Mouse (Mus musculus) macrophage (primary cell): ENCODE results near the gene Mov10l1. TPM values are rescaled to one million over a fixed set of nuclear protein-coding genes. Genes with fewer than 3 reads are reported as not detected.

Experiments used
- H3K27ac ChIP-seq: fragments of 350-480 bp; formaldehyde crosslinking; 2 replicates; pipeline ENCODE4 v1.9.0; 2021
- H3K36me3 ChIP-seq: fragments of 350-480 bp; formaldehyde crosslinking; 2 replicates; pipeline ENCODE4 v1.9.0; 2021; ENCODE audit errors: inconsistent target
- H3K4me3 ChIP-seq: fragments of 350-480 bp; formaldehyde crosslinking; 2 replicates; pipeline ENCODE4 v1.9.0; 2021; ENCODE audit errors: inconsistent target
- H3K79me2 ChIP-seq: fragments of 350-480 bp; formaldehyde crosslinking; 2 replicates; pipeline ENCODE4 v1.9.0; 2021; ENCODE audit errors: inconsistent target
- WGBS: methylation state at CpG from one replicate; pipeline ENCODE4 v1.1.7; 2026; ENCODE audit warnings: inconsistent platforms; ENCODE audit not compliant: missing documents; 5-methylcytosine and 5-hydroxymethylcytosine counted together
- polyA plus RNA-seq: library from polyadenylated mRNA; stranded (reverse); fragments of 250-400 nt; gene quantifications from 3 replicates; pipeline ENCODE4 v1.2.4, GENCODE M21; 2018; ENCODE audit warnings: inconsistent platforms

The Mov10l1 gene
- polyA plus RNA-seq, 1 experiment from 2014 or later, result not detected

- WGBS, result 2% methylated on average over 39 of the region's 59 CpGs
- peak overlapping the region; percentile 70 for H3K27ac ChIP-seq
- H3K4me3 ChIP-seq, result peak overlapping the region; percentile 60
- peaks cover 46% of the 10 kb centered on the region for H3K79me2 ChIP-seq
- H3K36me3 ChIP-seq, result no peaks in the 10 kb centered on the region
Observed at GRCm38 (mm10) chr15:89075478-89076147, 92.9 kb downstream of the Mov10l1 start.

- no peaks in the 10 kb centered on the region; the same call in 1 of the 2 replicates for H3K36me3 ChIP-seq
- under 1% methylated on average over 35 of the region's 39 CpGs for WGBS
- H3K4me3 ChIP-seq, result peak overlapping the region; percentile 89
- peaks cover 52% of the 10 kb centered on the region for H3K79me2 ChIP-seq
- H3K27ac ChIP-seq, result peak overlapping the region; percentile 69
Observed at GRCm38 (mm10) chr15:89076156-89076731, 93.5 kb downstream of the Mov10l1 start.

GRCm38 (mm10) chr15:89078208-89078836 lies 95.6 kb downstream of the Mov10l1 start:
- WGBS, result 3% methylated on average over 9 of the region's 9 CpGs
- Histone ChIP-seq H3K27ac (peak overlapping the region; percentile 69), H3K36me3 (peaks cover 18% of the 10 kb centered on the region)

GRCm38 (mm10) chr15:89083906-89084305 lies 101.2 kb downstream of the Mov10l1 start:
- Histone ChIP-seq H3K4me3 (no peak overlapping the region), H3K27ac (no peak overlapping the region), H3K79me2 (peaks cover 29% of the 10 kb centered on the region), H3K36me3 (peaks cover 50% of the 10 kb centered on the region)
- WGBS, result 100% methylated on average over 1 of the region's 1 CpGs

More at GRCm38 (mm10) chr15:89078208-89078836, 95.6 kb downstream of the Mov10l1 start:
- H3K4me3 ChIP-seq, result peak overlapping the region; percentile 89
- H3K79me2 ChIP-seq, result peaks cover 58% of the 10 kb centered on the region

DNA sequence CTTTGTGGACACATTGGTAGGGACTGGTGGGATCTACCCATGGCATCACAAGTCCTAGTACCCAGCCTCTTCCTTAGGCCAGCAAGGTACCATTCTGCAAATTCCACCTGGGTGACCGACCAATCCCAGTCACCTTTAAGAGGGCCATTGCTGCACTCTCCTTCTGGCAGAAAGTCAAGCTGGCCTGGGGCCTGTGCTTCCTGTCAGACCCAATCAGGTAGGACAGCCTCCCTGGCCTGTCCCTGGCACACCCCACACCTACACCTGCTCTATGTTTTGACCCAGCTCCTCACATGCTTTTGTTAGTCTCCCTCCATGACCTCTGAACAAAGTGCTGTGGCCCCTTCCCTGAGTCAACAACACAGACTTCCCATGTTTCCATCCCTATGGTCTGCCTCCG lies 102.1 kb downstream of the Mov10l1 start:
- 95% methylated on average over 2 of the region's 2 CpGs for WGBS
- Histone ChIP-seq H3K36me3 (peaks cover 50% of the 10 kb centered on the region), H3K27ac (no peak overlapping the region), H3K4me3 (no peak overlapping the region), H3K79me2 (peaks cover 23% of the 10 kb centered on the region)

- 1% methylated on average over 38 of the region's 38 CpGs for WGBS
- Histone ChIP-seq H3K79me2 (peaks cover 11% of the 10 kb centered on the region; the same call in 1 of the 2 replicates), H3K27ac (no peak within 1 kb of the TSS), H3K36me3 (peaks cover 41% of the 10 kb centered on the region), H3K4me3 (peak within 1 kb of the TSS; percentile 45)
Observed at GRCm38 (mm10) chr15:89088607-89089247, 106.0 kb downstream of the Mov10l1 start, which contains the start of gene Selenoo. Selenoo (plus strand) TSS chr15:89089084.

- Histone ChIP-seq H3K36me3 (peaks cover 41% of the 10 kb centered on the region), H3K4me3 (peak overlapping the region; percentile 45), H3K79me2 (peaks cover 11% of the 10 kb centered on the region; the same call in 1 of the 2 replicates), H3K27ac (no peak overlapping the region)
- 3% methylated on average over 62 of the region's 68 CpGs for WGBS
Observed at GRCm38 (mm10) chr15:89089248-89090051, 106.7 kb downstream of the Mov10l1 start.

- Histone ChIP-seq H3K4me3 (no peak overlapping the region), H3K36me3 (peaks cover 41% of the 10 kb centered on the region), H3K27ac (no peak overlapping the region), H3K79me2 (peaks cover 11% of the 10 kb centered on the region; the same call in 1 of the 2 replicates)
- 87% methylated on average over 4 of the region's 4 CpGs for WGBS
Observed at GRCm38 (mm10) chr15:89090662-89091061, 108.0 kb downstream of the Mov10l1 start.

DNA sequence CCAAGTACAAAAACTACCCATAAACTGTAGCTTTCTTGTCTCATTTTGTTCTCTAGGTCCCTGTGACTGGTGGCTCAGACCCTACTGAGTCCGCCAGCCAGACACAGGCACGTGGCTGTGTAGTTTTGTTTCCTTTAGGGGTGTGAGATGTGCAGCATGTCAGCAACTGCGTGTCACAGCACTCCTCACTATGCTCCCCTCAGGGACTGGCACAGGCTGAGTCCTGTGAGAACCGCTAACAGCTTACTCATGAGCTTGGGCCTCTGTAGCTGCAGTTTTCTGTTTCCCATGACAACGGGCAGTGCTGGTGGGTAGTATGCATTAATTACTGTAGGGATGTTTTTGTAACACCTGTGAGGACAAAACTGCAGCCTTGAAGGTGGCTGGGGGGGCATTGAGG lies 109.5 kb downstream of the Mov10l1 start:
- Histone ChIP-seq H3K36me3 (peaks cover 48% of the 10 kb centered on the region), H3K79me2 (peaks cover 11% of the 10 kb centered on the region; the same call in 1 of the 2 replicates), H3K27ac (no peak overlapping the region), H3K4me3 (no peak overlapping the region)
- WGBS, result 97% methylated on average over 5 of the region's 5 CpGs

DNA sequence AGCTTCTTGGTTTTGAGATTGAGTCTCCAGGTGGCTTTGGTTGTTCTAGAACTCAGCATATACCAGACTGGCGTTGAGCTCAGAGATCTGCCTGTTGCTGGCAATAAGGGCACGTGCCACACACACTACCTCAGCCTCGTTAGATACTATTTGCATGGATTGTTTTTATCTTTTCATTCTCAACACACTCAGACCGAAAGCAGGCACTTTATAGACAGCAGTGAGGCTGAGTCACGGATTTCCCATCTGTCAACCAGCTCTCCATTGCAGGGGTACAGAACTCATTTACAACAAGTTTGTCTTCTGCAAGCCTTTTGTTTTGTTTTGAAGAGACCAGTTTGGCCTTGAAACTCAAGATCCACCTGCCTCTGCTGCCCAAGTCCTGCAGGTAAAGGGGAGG lies 114.7 kb downstream of the Mov10l1 start:
- WGBS, result 98% methylated on average over 5 of the region's 5 CpGs
- H3K4me3 ChIP-seq, result no peak overlapping the region
- H3K36me3 ChIP-seq, result peaks cover 93% of the 10 kb centered on the region
- H3K27ac ChIP-seq, result no peak overlapping the region
- H3K79me2 ChIP-seq, result no peaks in the 10 kb centered on the region

- peaks cover 88% of the 10 kb centered on the region for H3K36me3 ChIP-seq
- H3K79me2 ChIP-seq, result no peaks in the 10 kb centered on the region
- H3K27ac ChIP-seq, result no peak overlapping the region
- no peak overlapping the region for H3K4me3 ChIP-seq
- WGBS, result 93% methylated on average over 7 of the region's 7 CpGs
Observed at GRCm38 (mm10) chr15:89098616-89099015, 115.9 kb downstream of the Mov10l1 start.

DNA sequence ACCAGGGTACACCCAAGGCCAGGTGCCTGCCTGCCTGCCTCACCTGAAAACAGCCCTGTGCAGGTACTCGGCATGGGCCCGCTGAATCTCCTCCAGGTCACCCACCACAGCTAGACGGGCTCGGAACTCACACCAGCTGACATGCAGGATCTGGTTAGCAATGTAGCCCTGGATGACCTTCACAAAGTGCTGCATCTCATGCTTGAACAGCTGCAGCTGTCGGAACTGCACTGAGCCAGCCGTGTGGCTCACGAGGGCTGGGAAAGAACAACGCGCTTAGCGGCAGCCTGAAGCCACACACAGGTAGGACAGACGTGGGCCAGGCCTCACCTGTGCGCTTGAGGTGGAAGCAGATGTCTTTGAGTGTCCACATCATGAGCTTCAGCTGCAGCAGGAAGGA lies 118.1 kb downstream of the Mov10l1 start:
- H3K36me3 ChIP-seq, result peaks cover 86% of the 10 kb centered on the region
- H3K4me3 ChIP-seq, result no peak overlapping the region
- H3K27ac ChIP-seq, result no peak overlapping the region
- H3K79me2 ChIP-seq, result no peaks in the 10 kb centered on the region
- WGBS, result 95% methylated on average over 11 of the region's 12 CpGs

DNA sequence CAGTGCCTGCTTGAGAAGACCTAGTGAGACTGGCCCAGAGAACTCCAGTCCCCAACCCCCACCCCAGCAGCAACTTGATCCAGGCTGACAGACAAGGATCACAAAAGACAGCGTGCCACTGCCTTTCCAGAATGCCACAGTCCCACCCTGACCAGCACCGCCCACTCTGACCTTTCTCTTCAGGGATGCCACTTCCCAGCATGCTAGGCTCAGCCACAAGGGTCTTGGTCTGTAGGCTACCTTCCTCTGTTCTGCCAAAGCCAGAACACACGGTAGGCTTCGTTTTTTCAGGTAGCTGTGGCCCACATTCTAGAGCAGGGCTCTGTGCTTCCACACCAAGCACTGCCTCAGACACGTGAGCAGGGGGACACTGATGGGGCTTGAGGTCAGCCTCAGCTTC lies 119.9 kb downstream of the Mov10l1 start:
- H3K4me3 ChIP-seq, result no peak overlapping the region
- H3K79me2 ChIP-seq, result no peaks in the 10 kb centered on the region
- no peak overlapping the region for H3K27ac ChIP-seq
- 86% methylated on average over 5 of the region's 5 CpGs for WGBS
- H3K36me3 ChIP-seq, result peaks cover 87% of the 10 kb centered on the region

DNA sequence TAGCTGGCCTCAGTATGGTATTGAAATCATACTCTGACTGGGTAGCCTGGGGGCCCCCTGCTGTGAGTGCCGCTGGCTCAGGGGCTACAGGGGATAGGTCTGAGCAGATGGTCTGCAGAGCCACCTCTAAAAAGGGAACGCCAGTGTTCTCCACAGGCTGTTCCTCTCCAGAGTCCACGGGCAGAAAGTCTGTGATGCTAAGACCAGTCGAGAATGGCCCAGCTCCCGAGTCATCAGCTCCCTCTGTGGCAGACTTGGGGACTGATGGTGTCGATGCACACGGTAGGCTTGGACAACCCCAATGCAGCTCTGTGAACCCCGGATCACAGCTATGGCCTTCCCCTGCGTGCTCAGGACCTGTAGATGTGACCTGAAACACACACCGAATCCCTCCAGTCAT lies 121.2 kb downstream of the Mov10l1 start:
- no peak overlapping the region for H3K27ac ChIP-seq
- no peaks in the 10 kb centered on the region for H3K79me2 ChIP-seq
- no peak overlapping the region for H3K4me3 ChIP-seq
- WGBS, result 96% methylated on average over 10 of the region's 10 CpGs
- H3K36me3 ChIP-seq, result peaks cover 87% of the 10 kb centered on the region
